Mouse (Mus musculus) forebrain, embryonic 14.5 days (tissue): ENCODE results near the gene Sh3pxd2a. TPM values are rescaled to one million over a fixed set of nuclear protein-coding genes. Genes with fewer than 3 reads are reported as not detected.

Experiments used
- ATAC-seq: fragments of 200-750 bp; cut with Nextera tagmentation; 2 replicates; pipeline ENCODE4 v1.8.0; 2017; ENCODE audit warnings: mild to moderate bottlenecking, moderate library complexity
- DNase-seq: peaks from one replicate; pipeline ENCODE4 v3.0.0-alpha.2; 2015; ENCODE audit warnings: low spot score
- H3K27ac ChIP-seq: fragments of 300-500 bp; sonication (generic); 2 replicates; pipeline ENCODE4 v1.5.1; 2014; ENCODE audit warnings: low read depth, mild to moderate bottlenecking, control low read depth, low read length, moderate library complexity
- H3K27me3 ChIP-seq: fragments of 300-500 bp; sonication (generic); replicated peaks from 2 replicates; pipeline ENCODE4 v1.6.1; 2014; ENCODE audit warnings: low read length, control low read depth, mixed read lengths; ENCODE audit not compliant: control insufficient read depth, insufficient read depth
- H3K36me3 ChIP-seq: fragments of 300-500 bp; sonication (generic); 2 replicates; pipeline ENCODE4 v1.6.1; 2014; ENCODE audit warnings: low read length, control low read depth; ENCODE audit not compliant: control insufficient read depth, insufficient read depth
- H3K4me1 ChIP-seq: fragments of 300-500 bp; sonication (generic); 2 replicates; pipeline ENCODE4 v1.6.1; 2014; ENCODE audit warnings: antibody characterized with exemption, low read length, control low read depth; ENCODE audit not compliant: control insufficient read depth, insufficient read depth
- H3K4me2 ChIP-seq: fragments of 300-500 bp; sonication (generic); 2 replicates; pipeline ENCODE4 v1.6.1; 2014; ENCODE audit warnings: mild to moderate bottlenecking, control low read depth, low read length
- H3K4me3 ChIP-seq: fragments of 300-500 bp; sonication (generic); 2 replicates; pipeline ENCODE4 v1.5.1; 2014; ENCODE audit warnings: low read depth, low read length, control low read depth
- H3K9ac ChIP-seq: fragments of 300-500 bp; sonication (generic); 2 replicates; pipeline ENCODE4 v1.6.1; 2014; ENCODE audit warnings: mild to moderate bottlenecking, low read length, control low read depth, moderate library complexity
- H3K9me3 ChIP-seq: fragments of 300-500 bp; sonication (generic); replicated peaks from 2 replicates; pipeline ENCODE4 v1.6.1; 2016; ENCODE audit warnings: low read length, control low read depth, mixed read lengths; ENCODE audit not compliant: control insufficient read depth
- WGBS: fragments of 180-500 bp; shearing (Covaris S2); extraction: QIAGEN DNeasy Blood & Tissue Kit; methylation state at CpG from one replicate; pipeline ENCODE4 v1.1.7; 2014; 5-methylcytosine and 5-hydroxymethylcytosine counted together
- polyA plus RNA-seq: library from polyadenylated mRNA; unstranded; fragments of >200 nt; fragmentation: Nextera tagmentation; extraction: Ambion mirVana; gene quantifications from 2 replicates; pipeline ENCODE4 v1.2.1, GENCODE M21; 2014

Sh3pxd2a gene
- polyA plus RNA-seq, 1 experiment from 2014 or later = 3.4 TPM

GRCm38 (mm10) chr19:47497313-47497712 is 33.1 kb upstream of the Sh3pxd2a start:
- ATAC-seq = no peak
- 47% methylated on average over 9 of the region's 9 CpGs for WGBS
- Histone ChIP-seq H3K4me1 (peaks cover 15% of the 10 kb centered on the region), H3K9me3 (no peaks in the 10 kb centered on the region), H3K36me3 (no peaks in the 10 kb centered on the region), H3K4me2 (no peak overlapping the region), H3K27me3 (no peaks in the 10 kb centered on the region), H3K4me3 (no peak overlapping the region), H3K9ac (no peak overlapping the region), H3K27ac (no peak overlapping the region)
- no peak for DNase-seq

- whole genome bisulfite sequencing = 8% methylated on average over 23 of the region's 23 CpGs
- DNase-seq = peak; percentile 68
- Histone ChIP-seq H3K4me2 (peak overlapping the region; percentile 44), H3K4me1 (peaks cover 15% of the 10 kb centered on the region), H3K36me3 (no peaks in the 10 kb centered on the region), H3K27ac (peak overlapping the region; percentile 78), H3K4me3 (no peak overlapping the region; the same call in 1 of the 2 replicates), H3K9ac (peak overlapping the region; percentile 50), H3K9me3 (no peaks in the 10 kb centered on the region), H3K27me3 (no peaks in the 10 kb centered on the region)
- peak; percentile 54 for ATAC-seq
Observed at GRCm38 (mm10) chr19:47493017-47493997, 29.1 kb upstream of the Sh3pxd2a start.

- H3K9ac ChIP-seq = no peak overlapping the region
- H3K9me3 ChIP-seq = no peaks in the 10 kb centered on the region
- H3K4me1 ChIP-seq = peaks cover 12% of the 10 kb centered on the region
- DNase-seq (no peak), ATAC-seq (no peak)
- no peak overlapping the region for H3K4me2 ChIP-seq
- H3K36me3 ChIP-seq = no peaks in the 10 kb centered on the region
- 0 out of 2 replicates have a peak overlapping the region, but pooled peaks have one; percentile 78 for H3K27ac ChIP-seq
- no peak overlapping the region for H3K4me3 ChIP-seq
- 5% methylated on average over 6 of the region's 6 CpGs for WGBS
- H3K27me3 ChIP-seq = no peaks in the 10 kb centered on the region
Observed at GRCm38 (mm10) chr19:47492422-47492821, 28.2 kb upstream of the Sh3pxd2a start.

GRCm38 (mm10) chr19:47491853-47492252 is 27.7 kb upstream of the Sh3pxd2a start:
- Histone ChIP-seq H3K4me3 (no peak overlapping the region), H3K36me3 (no peaks in the 10 kb centered on the region), H3K9ac (no peak overlapping the region), H3K4me2 (no peak overlapping the region), H3K27ac (no peak overlapping the region), H3K9me3 (no peaks in the 10 kb centered on the region), H3K27me3 (no peaks in the 10 kb centered on the region), H3K4me1 (peaks cover 12% of the 10 kb centered on the region)
- whole genome bisulfite sequencing = 49% methylated on average over 2 of the region's 2 CpGs
- DNase-seq (no peak), ATAC-seq (no peak; the same call in 1 of the 2 replicates)

- H3K9ac ChIP-seq = no peak overlapping the region
- no peak overlapping the region for H3K4me3 ChIP-seq
- H3K36me3 ChIP-seq = no peaks in the 10 kb centered on the region
- peaks cover 12% of the 10 kb centered on the region for H3K4me1 ChIP-seq
- 88% methylated on average over 3 of the region's 3 CpGs for WGBS
- no peak overlapping the region for H3K4me2 ChIP-seq
- no peaks in the 10 kb centered on the region for H3K9me3 ChIP-seq
- H3K27me3 ChIP-seq = no peaks in the 10 kb centered on the region
- no peak for DNase-seq
- ATAC-seq = no peak
- H3K27ac ChIP-seq = no peak overlapping the region
Observed at GRCm38 (mm10) chr19:47489233-47489632, 25.0 kb upstream of the Sh3pxd2a start.

GRCm38 (mm10) chr19:47488250-47488649 is 24.0 kb upstream of the Sh3pxd2a start:
- Histone ChIP-seq H3K4me2 (no peak overlapping the region), H3K9me3 (no peaks in the 10 kb centered on the region), H3K27ac (no peak overlapping the region), H3K27me3 (no peaks in the 10 kb centered on the region), H3K9ac (no peak overlapping the region), H3K4me1 (peaks cover 6% of the 10 kb centered on the region), H3K4me3 (no peak overlapping the region), H3K36me3 (no peaks in the 10 kb centered on the region)
- ATAC-seq = no peak
- 29% methylated on average over 4 of the region's 4 CpGs for WGBS
- DNase-seq = no peak

GRCm38 (mm10) chr19:47487572-47487971 is 23.4 kb upstream of the Sh3pxd2a start:
- Histone ChIP-seq H3K4me3 (no peak overlapping the region), H3K4me1 (no peaks in the 10 kb centered on the region; the same call in 1 of the 2 replicates), H3K27me3 (no peaks in the 10 kb centered on the region), H3K9me3 (no peaks in the 10 kb centered on the region), H3K36me3 (no peaks in the 10 kb centered on the region), H3K4me2 (no peak overlapping the region), H3K27ac (no peak overlapping the region), H3K9ac (no peak overlapping the region)
- no peak for ATAC-seq
- WGBS = 89% methylated on average over 9 of the region's 9 CpGs
- no peak for DNase-seq

GRCm38 (mm10) chr19:47485997-47486566 is 21.9 kb upstream of the Sh3pxd2a start:
- no peak overlapping the region for H3K9ac ChIP-seq
- 50% methylated on average over 9 of the region's 9 CpGs for WGBS
- no peaks in the 10 kb centered on the region for H3K4me1 ChIP-seq
- no peak overlapping the region for H3K4me3 ChIP-seq
- DNase-seq (no peak), ATAC-seq (peak; percentile 20; the same call in 1 of the 2 replicates)
- 0 out of 2 replicates have a peak, but pooled peaks cover 3% of the 10 kb centered on the region for H3K9me3 ChIP-seq
- H3K4me2 ChIP-seq = no peak overlapping the region
- no peaks in the 10 kb centered on the region for H3K36me3 ChIP-seq
- no peak overlapping the region for H3K27ac ChIP-seq
- H3K27me3 ChIP-seq = no peaks in the 10 kb centered on the region
